Mouse (Mus musculus): Measurements from ENCODE around the gene Itpk1.

GRCm38 (mm10) chr12:102682085-102682484, 22.6 kb downstream of the Itpk1 start:
- TF ChIP-seq CTCF (IDR thresholded peaks at IDR 0.05) (no peak), POLR2A (IDR thresholded peaks at IDR 0.05; ENCODE audit: insufficient read depth, low read depth, low read length) (no peak)
